Mouse (Mus musculus): ENCODE data around the gene Cc2d1b. TPM values are rescaled to one million over a fixed set of nuclear protein-coding genes. Genes with fewer than 3 reads are reported as not detected.

The Cc2d1b gene
- polyA plus RNA-seq, 1 experiment, result 41.4 TPM

GRCm38 (mm10) chr4:108638752-108639151 is 19.0 kb downstream of the Cc2d1b start:
- DNase-seq (ENCODE audit: low read depth), result no peak

GRCm38 (mm10) chr4:108664407-108664806 is 44.7 kb downstream of the Cc2d1b start:
- no peak for DNase-seq (ENCODE audit: low read depth)

Other genes starting within 250 kb of the Cc2d1b start
- gene Shisal2a, start 236.6 kb upstream of the Cc2d1b start, polyA plus RNA-seq (2012; rRNA removed), result 0.79 and 1.3 TPM in 2 replicates
- gene Gpx7, start 213.0 kb upstream of the Cc2d1b start, polyA plus RNA-seq (2012; rRNA removed), result 29.4 and 31.5 TPM in 2 replicates
- 31.2 and 40.7 TPM in 2 replicates for gene Tut4, start 160.5 kb upstream of the Cc2d1b start, polyA plus RNA-seq (2012; rRNA removed)
- 7.5 and 8.7 TPM in 2 replicates for gene Prpf38a, start 40.6 kb upstream of the Cc2d1b start, polyA plus RNA-seq (2012; rRNA removed)
- gene Orc1, start 40.5 kb upstream of the Cc2d1b start, polyA plus RNA-seq (2012; rRNA removed), result 0.22 and 0.36 TPM in 2 replicates
- 0.13 TPM in 1 of 2 replicates, not detected in the other for gene 3110021N24Rik, start 99.7 kb downstream of the Cc2d1b start, polyA plus RNA-seq (2012; rRNA removed)
- 3.9 and 4.3 TPM in 2 replicates for gene Zfyve9, start 160.9 kb downstream of the Cc2d1b start, polyA plus RNA-seq (2012; rRNA removed)
- 16.4 and 18.5 TPM in 2 replicates for gene Btf3l4, start 213.7 kb downstream of the Cc2d1b start, polyA plus RNA-seq (2012; rRNA removed)
- 20.5 and 24.2 TPM in 2 replicates for gene Txndc12, start 214.7 kb downstream of the Cc2d1b start, polyA plus RNA-seq (2012; rRNA removed)
- gene Kti12, start 227.8 kb downstream of the Cc2d1b start, polyA plus RNA-seq (2012; rRNA removed), result 26.0 and 27.1 TPM in 2 replicates
- gene A730015C16Rik, start 228.7 kb downstream of the Cc2d1b start, polyA plus RNA-seq (2012; rRNA removed), result 0.39 TPM in 1 of 2 replicates, not detected in the other